9 mouse cellular contexts compared by ENCODE assay signal in the genomic region with DNA sequence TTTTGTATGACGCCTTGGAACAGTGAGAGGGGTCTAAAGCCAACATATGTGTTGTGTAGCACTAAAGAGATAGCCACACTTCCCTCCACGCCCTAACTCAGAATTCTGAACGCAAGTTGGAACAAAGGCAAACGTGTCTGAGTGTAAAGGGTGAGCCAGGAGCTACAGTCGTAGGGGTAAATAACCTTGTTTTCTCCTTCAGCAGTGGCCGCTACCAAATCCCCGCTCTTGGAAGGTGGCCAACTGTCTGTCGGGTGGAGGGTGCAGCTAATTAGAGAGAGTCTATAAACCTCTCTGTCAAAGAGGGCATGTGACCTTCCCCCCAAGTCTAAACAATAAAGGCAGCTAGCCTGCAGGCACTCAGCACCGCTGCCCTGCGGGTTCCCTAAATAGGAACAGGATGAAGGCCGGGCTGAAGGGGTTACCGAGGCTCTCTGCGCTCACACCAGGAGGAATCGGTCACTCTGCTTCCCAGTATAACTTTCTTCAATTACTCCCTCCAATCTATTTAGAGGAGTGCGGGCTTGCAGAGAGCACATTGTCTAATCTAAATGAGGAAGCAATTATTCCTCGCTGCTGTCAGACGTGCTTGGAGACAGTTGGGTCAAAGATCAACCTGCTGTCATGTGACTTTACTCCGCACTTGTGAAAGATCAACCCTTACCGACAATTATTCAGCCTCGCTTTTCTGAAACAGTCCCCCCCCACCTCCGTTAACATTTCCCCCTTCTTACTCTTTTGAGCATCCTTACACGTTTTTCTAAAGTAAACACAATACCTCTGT.
DNase-seq lines count a peak whose midpoint lies in the region; ATAC-seq and TF ChIP-seq lines count a peak whose summit lies in the region.
"Had no signal": no experiment of that assay in that cellular context is flagged by ENCODE, and none has a peak within 500 bp of the region (broad histone marks: within the 10 kb centered on the region; RNA-seq: fewer than 3 reads in every experiment).

No protein-coding gene starts in this region.

- WGBS in limb, embryonic 14.5 days = under 1% methylated on average over 22 of the region's 22 CpGs
- WGBS in midbrain, embryonic 13.5 days = under 1% methylated on average over 22 of the region's 22 CpGs

- H3K27me3 ChIP-seq in limb, embryonic 14.5 days (ENCODE audit: control insufficient read depth, insufficient read depth, low read length) = no peaks in the 10 kb centered on the region
- 0 out of 2 replicates have a peak, but pooled peaks cover 4% of the 10 kb centered on the region for H3K27me3 ChIP-seq in midbrain, embryonic 13.5 days
- H3K27me3 ChIP-seq: CH12.LX had no signal

- no peaks in the 10 kb centered on the region for H3K9me3 ChIP-seq in limb, embryonic 14.5 days (ENCODE audit: control insufficient read depth, low read length)
- H3K9me3 ChIP-seq in midbrain, embryonic 13.5 days = no peaks in the 10 kb centered on the region

- H3K4me1 ChIP-seq in limb, embryonic 14.5 days (ENCODE audit: control insufficient read depth, insufficient read depth, low read length) = peaks cover 26% of the 10 kb centered on the region
- peaks cover 33% of the 10 kb centered on the region for H3K4me1 ChIP-seq in midbrain, embryonic 13.5 days (replicated peaks)

- peak overlapping the region; percentile 94 for H3K27ac ChIP-seq in limb, embryonic 14.5 days (replicated peaks; ENCODE audit: low read depth, low read length)
- H3K27ac ChIP-seq in midbrain, embryonic 13.5 days = peak overlapping the region; percentile 88

- peak overlapping the region; percentile 41; the same call in 1 of the 2 replicates for H3K9ac ChIP-seq in limb, embryonic 14.5 days (ENCODE audit: low read depth, low read length, severe bottlenecking)
- H3K9ac ChIP-seq in midbrain, embryonic 13.5 days (replicated peaks) = peak overlapping the region; percentile 39

- H3K4me3 ChIP-seq in limb, embryonic 14.5 days (replicated peaks; ENCODE audit: low read length) = peak overlapping the region; percentile 33
- peak overlapping the region; percentile 35; the same call in 1 of the 2 replicates for H3K4me3 ChIP-seq in midbrain, embryonic 13.5 days (replicated peaks)

- H3K36me3 ChIP-seq in limb, embryonic 14.5 days (ENCODE audit: control insufficient read depth, insufficient read depth, low read length) = no peaks in the 10 kb centered on the region; the same call in 1 of the 2 replicates
- H3K36me3 ChIP-seq in midbrain, embryonic 13.5 days = no peaks in the 10 kb centered on the region

- peak overlapping the region; percentile 60 for H3K4me2 ChIP-seq in limb, embryonic 14.5 days (replicated peaks; ENCODE audit: low read depth, low read length, severe bottlenecking)
- peak overlapping the region; percentile 60 for H3K4me2 ChIP-seq in midbrain, embryonic 13.5 days (replicated peaks)

- peak; percentile 63 for ATAC-seq in inflammation-experienced regulatory T-cells, adult 6 months
- peak; percentile 17 for ATAC-seq in limb, embryonic 14.5 days (ENCODE audit: low FRiP score, low read depth)
- ATAC-seq in midbrain, embryonic 13.5 days = peak; percentile 81

- DNase-seq in embryo, embryonic 10 days (ENCODE audit: low spot score) = peak; percentile 86
- no peak for DNase-seq in embryo, embryonic 9.5 days (ENCODE audit: extremely low spot score)
- DNase-seq in cerebellum, postnatal 14 days = peak; percentile 67 to 77
- peak; percentile 28 to 60 for DNase-seq in gastrocnemius, postnatal 4 days (ENCODE audit: low spot score in 2 of 2)
- peak; percentile 45 for DNase-seq in limb, embryonic 14.5 days (ENCODE audit: low spot score)
- DNase-seq in spleen, adult 18-20 months = peak; percentile 35 to 53

- no peak for TF ChIP-seq POLR2A in limb, embryonic 14.5 days (IDR thresholded peaks at IDR 0.05; ENCODE audit: borderline replicate concordance, extremely low read depth, insufficient read depth, insufficient read length)

Comparison
In these comparisons a context has a peak if more than half of its experiments do, and no peak if none do; other contexts are left out.
1. ATAC-seq: peak in every context shown above with its lines; median percentile 81 in midbrain, embryonic 13.5 days; 63 in inflammation-experienced regulatory T-cells, adult 6 months; 17 in limb, embryonic 14.5 days.